Mouse (Mus musculus): ENCODE data around the gene Entpd1. TPM values are rescaled to one million over a fixed set of nuclear protein-coding genes. Genes with fewer than 3 reads are reported as not detected.
A peak's percentile ranks its signal among the peaks of the same experiment; 100 is the strongest.

The Entpd1 gene
- polyA plus RNA-seq, 1 experiment from 2014 or later = 0.47 TPM

- ATAC-seq (no peak), DNase-seq (ENCODE audit: low read depth, low spot score) (no peak)
- ChIA-PET POLR2A (no interaction called here), CTCF (interaction anchor here (1.2 to 1.6 kb wide), 2 partner anchors 12 to 18 kb away, joined by 3 to 5 read pairs; no protein-coding TSS in a partner anchor)
- H3K27me3 ChIP-seq = no peaks in the 10 kb centered on the region
- in situ Hi-C loops (cut with MboI; ENCODE audit: low pct_unique_long_range_greater_than_20kb) = no loop called here
- no peak for TF ChIP-seq CTCF (IDR thresholded peaks at IDR 0.05)
These were observed 13.8 kb downstream of the Entpd1 start for GRCm38 (mm10) chr19:40625935-40626334.

DNA sequence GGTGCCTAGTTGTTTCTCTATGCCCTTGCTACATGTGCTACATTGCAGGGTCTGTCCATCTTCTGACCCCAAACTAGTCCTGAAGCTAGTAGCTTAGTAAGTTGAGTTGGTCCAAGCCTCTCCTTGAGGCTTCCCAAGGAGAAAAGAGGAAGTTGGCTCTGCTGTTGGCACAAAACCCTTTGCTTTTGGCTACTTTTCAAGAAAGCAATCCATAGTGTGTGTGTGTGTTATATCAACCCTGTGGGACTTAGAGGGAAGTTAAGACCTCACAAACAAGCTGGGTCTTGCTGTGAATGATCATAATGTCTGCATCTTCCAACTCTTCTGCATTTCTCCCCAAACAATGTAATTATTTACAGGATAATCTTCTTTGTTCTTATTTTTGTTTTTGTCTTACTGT lies 16.8 kb downstream of the Entpd1 start:
- no peak for TF ChIP-seq CTCF (IDR thresholded peaks at IDR 0.05)
- no peak for DNase-seq (ENCODE audit: low read depth, low spot score)
- in situ Hi-C loops (cut with MboI; ENCODE audit: low pct_unique_long_range_greater_than_20kb) = no loop called here
- POLR2A ChIA-PET = interaction anchor here (0.5 to 0.7 kb wide), 3 partner anchors 15 to 681 kb away, joined by 3 read pairs; partner anchors contain the start of gene Aldh18a1
- CTCF ChIA-PET = no interaction called here
- no peak for ATAC-seq
- no peaks in the 10 kb centered on the region for H3K27me3 ChIP-seq

GRCm38 (mm10) chr19:40630096-40630495 lies 17.9 kb downstream of the Entpd1 start:
- in situ Hi-C loops (cut with MboI; ENCODE audit: low pct_unique_long_range_greater_than_20kb) = no loop called here
- ATAC-seq = no peak
- no peaks in the 10 kb centered on the region for H3K27me3 ChIP-seq
- CTCF ChIA-PET = interaction anchor here (0.9 to 1.9 kb wide), 2 partner anchors 11 to 91 kb away, joined by 3 to 7 read pairs; no protein-coding TSS in a partner anchor
- TF ChIP-seq CTCF (IDR thresholded peaks at IDR 0.05) = no peak
- no peak for DNase-seq (ENCODE audit: low read depth, low spot score)
- POLR2A ChIA-PET = no interaction called here

DNA sequence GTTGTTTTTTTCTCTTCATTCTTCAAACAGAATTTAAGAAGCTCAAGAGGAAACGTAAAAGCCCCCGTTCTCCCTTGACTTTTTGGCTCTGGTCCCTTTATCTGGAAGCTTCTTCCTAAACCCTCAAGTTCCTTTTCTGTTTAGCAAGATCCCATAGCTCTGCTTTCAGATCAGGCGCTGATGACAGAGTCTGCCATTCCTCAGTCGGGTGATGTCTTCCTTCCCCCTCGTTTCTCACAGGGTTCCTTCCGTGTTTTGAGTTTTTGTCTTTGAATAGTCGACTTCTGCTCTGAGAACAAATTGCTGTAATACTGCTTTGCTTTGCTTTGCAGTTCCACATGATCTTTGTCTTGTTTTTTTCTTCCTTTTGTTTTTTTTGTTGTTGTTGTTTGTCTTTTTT lies 18.4 kb downstream of the Entpd1 start:
- TF ChIP-seq CTCF (IDR thresholded peaks at IDR 0.05) = no peak
- ChIA-PET POLR2A (no interaction called here), CTCF (interaction anchor here (0.9 to 1.9 kb wide), 2 partner anchors 11 to 91 kb away, joined by 3 to 7 read pairs; no protein-coding TSS in a partner anchor)
- no peak for ATAC-seq
- in situ Hi-C loops (cut with MboI; ENCODE audit: low pct_unique_long_range_greater_than_20kb) = no loop called here
- no peaks in the 10 kb centered on the region for H3K27me3 ChIP-seq
- DNase-seq (ENCODE audit: low read depth, low spot score) = no peak

GRCm38 (mm10) chr19:40632193-40632592 lies 20.0 kb downstream of the Entpd1 start:
- no peak for TF ChIP-seq CTCF (IDR thresholded peaks at IDR 0.05)
- DNase-seq (ENCODE audit: low read depth, low spot score) (no peak), ATAC-seq (no peak)
- ChIA-PET CTCF (interaction anchor here (1.5 kb wide), 1 partner anchor 21 kb away, joined by 5 read pairs; the partner anchor contains the start of gene Tctn3), POLR2A (no interaction called here)
- in situ Hi-C loops (cut with MboI; ENCODE audit: low pct_unique_long_range_greater_than_20kb) = no loop called here
- no peaks in the 10 kb centered on the region for H3K27me3 ChIP-seq

DNA sequence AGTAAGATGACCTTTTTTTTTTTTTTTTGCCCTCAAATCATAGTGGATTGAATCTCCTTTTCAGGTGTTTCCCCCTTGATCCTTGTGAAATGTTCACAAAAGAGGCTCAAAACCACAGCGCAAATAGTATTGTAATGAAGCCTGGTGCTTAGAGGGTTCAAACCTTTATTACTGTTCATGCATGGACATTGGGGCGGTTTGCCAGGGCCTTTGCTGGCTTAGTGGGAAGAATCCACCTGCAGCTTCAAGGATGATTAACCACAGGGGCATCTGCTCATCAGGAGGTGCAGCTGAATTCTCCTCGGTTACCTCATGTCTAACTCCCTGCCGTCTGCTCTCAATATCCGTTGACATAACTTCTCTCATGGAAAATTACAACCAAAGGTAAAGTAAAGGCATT lies 20.5 kb downstream of the Entpd1 start:
- ATAC-seq = peak; percentile 73
- ChIA-PET CTCF (interaction anchor here (1.5 kb wide), 1 partner anchor 21 kb away, joined by 5 read pairs; the partner anchor contains the start of gene Tctn3), POLR2A (no interaction called here)
- peak; percentile 83 for DNase-seq (ENCODE audit: low read depth, low spot score)
- H3K27me3 ChIP-seq = no peaks in the 10 kb centered on the region
- in situ Hi-C loops (cut with MboI; ENCODE audit: low pct_unique_long_range_greater_than_20kb) = no loop called here
- no peak for TF ChIP-seq CTCF (IDR thresholded peaks at IDR 0.05)

DNA sequence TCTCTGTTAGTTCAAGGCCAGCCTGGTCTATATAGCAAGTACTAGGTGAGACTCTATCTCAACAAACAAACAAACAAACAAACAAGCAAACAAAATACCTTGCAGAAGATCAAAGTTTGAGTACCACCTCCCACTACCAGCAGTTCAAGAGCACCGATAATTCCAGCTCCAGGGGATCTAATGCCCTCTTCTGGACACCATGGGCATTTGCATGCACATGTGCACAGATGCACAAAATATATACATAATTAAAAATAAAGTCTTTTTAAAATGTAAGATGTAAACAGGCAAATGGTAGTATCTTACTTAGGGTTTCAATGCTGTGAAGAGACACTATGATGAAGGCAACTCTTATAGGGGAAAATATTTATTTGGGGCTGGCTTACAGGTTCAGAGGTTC lies 21.0 kb downstream of the Entpd1 start:
- H3K27me3 ChIP-seq = no peaks in the 10 kb centered on the region
- DNase-seq (ENCODE audit: low read depth, low spot score) (no peak), ATAC-seq (no peak)
- peak; percentile 57 for TF ChIP-seq CTCF (IDR thresholded peaks at IDR 0.05)
- CTCF ChIA-PET = no interaction called here
- in situ Hi-C loops (cut with MboI; ENCODE audit: low pct_unique_long_range_greater_than_20kb) = no loop called here
- POLR2A ChIA-PET = no interaction called here

DNA sequence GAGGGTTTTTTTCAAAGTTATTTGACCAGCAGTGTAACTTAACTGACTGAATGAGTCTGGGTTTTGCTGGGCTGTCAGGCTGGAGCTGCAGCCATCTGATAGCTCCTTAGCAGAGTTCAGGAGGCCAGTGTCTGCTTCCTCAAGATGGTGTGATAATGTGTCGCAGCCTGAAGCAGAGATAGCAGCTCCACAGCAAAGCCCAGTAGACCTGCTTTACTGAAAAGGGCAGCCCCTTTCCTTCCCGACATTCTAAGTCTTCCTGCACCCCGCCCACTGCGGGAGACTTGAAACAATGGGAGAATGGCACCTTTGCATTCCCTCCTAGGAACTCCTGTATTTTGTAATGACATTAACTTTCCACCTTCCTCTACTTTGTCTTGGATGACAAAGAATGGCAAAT lies 24.9 kb downstream of the Entpd1 start:
- DNase-seq (ENCODE audit: low read depth, low spot score) (no peak), ATAC-seq (no peak)
- CTCF ChIA-PET = no interaction called here
- TF ChIP-seq CTCF (IDR thresholded peaks at IDR 0.05) = no peak
- in situ Hi-C loops (cut with MboI; ENCODE audit: low pct_unique_long_range_greater_than_20kb) = no loop called here
- POLR2A ChIA-PET = interaction anchor here (0.8 kb wide), 1 partner anchor 14 kb away, joined by 3 read pairs; no protein-coding TSS in a partner anchor
- H3K27me3 ChIP-seq = no peaks in the 10 kb centered on the region

DNA sequence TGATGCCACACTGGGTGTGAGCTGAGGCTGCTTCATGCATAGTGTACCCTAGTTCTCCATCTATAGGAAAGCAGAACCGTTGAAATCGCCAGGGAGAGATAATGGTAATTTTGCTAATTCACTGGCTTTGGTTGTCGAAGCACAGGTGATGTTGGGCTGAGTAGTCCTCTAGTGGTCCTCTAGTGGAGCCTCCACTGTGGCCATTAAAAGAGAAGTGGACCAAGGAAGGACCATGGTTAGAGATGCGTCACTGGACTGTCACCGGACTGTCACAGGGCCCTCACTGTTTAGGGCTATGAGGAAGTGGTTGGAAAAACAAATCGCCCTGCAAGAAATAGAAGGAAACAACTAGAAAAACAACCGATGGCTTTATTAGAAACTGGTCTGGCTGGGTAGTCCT lies 25.4 kb downstream of the Entpd1 start:
- POLR2A ChIA-PET = interaction anchor here (0.8 kb wide), 1 partner anchor 13 kb away, joined by 3 read pairs; no protein-coding TSS in a partner anchor
- CTCF ChIA-PET = no interaction called here
- ATAC-seq (no peak), DNase-seq (ENCODE audit: low read depth, low spot score) (no peak)
- H3K27me3 ChIP-seq = no peaks in the 10 kb centered on the region
- TF ChIP-seq CTCF (IDR thresholded peaks at IDR 0.05) = no peak
- in situ Hi-C loops (cut with MboI; ENCODE audit: low pct_unique_long_range_greater_than_20kb) = no loop called here

- no peak for TF ChIP-seq CTCF (IDR thresholded peaks at IDR 0.05)
- POLR2A ChIA-PET = no interaction called here
- H3K27me3 ChIP-seq = no peaks in the 10 kb centered on the region
- in situ Hi-C loops (cut with MboI; ENCODE audit: low pct_unique_long_range_greater_than_20kb) = no loop called here
- ATAC-seq (no peak), DNase-seq (ENCODE audit: low read depth, low spot score) (no peak)
- CTCF ChIA-PET = no interaction called here
These were observed 26.4 kb downstream of the Entpd1 start for GRCm38 (mm10) chr19:40638582-40638981.

GRCm38 (mm10) chr19:40639729-40640304 lies 27.7 kb downstream of the Entpd1 start:
- H3K27me3 ChIP-seq = no peaks in the 10 kb centered on the region
- no peak for TF ChIP-seq CTCF (IDR thresholded peaks at IDR 0.05)
- in situ Hi-C loops (cut with MboI; ENCODE audit: low pct_unique_long_range_greater_than_20kb) = no loop called here
- DNase-seq (ENCODE audit: low read depth, low spot score) = no peak
- ATAC-seq = no peak
- POLR2A ChIA-PET = no interaction called here
- CTCF ChIA-PET = interaction anchor here (0.7 kb wide), 1 partner anchor 21 kb away, joined by 3 read pairs; no protein-coding TSS in a partner anchor

All from Patski (cell line).